ENCODE assay signal across 11 mouse cellular contexts in genomic region chr13:99541429-99542267, GRCm38 (mm10). TPM values are rescaled to one million over a fixed set of nuclear protein-coding genes. Genes with fewer than 3 reads are reported as not detected.
DNase-seq lines count a peak whose midpoint lies in the region; ATAC-seq and TF ChIP-seq lines count a peak whose summit lies in the region.
"Had no signal": no experiment of that assay in that cellular context is flagged by ENCODE, and none has a peak within 500 bp of the region (broad histone marks: within the 10 kb centered on the region; RNA-seq: fewer than 3 reads in every experiment).

No protein-coding gene starts in this region.

- intact Hi-C loops in heart, postnatal 36 days (cut with DNase I), result no loop called here
- intact Hi-C loops in gastrocnemius, postnatal 14 days (cut with DNase I; ENCODE audit: low total_unique reads), result no loop called here

- TF ChIP-seq CTCF in lung, embryonic 14.5 days (IDR thresholded peaks at IDR 0.05; ENCODE audit: low read depth), result no peak
- TF ChIP-seq CTCF in lung, adult 2 months (IDR thresholded peaks at IDR 0.05; ENCODE audit: insufficient read depth, low read length), result no peak

- H3K36me3 ChIP-seq in lung, embryonic 14.5 days (ENCODE audit: insufficient read depth), result no peaks in the 10 kb centered on the region
- H3K36me3 ChIP-seq in hindbrain, embryonic 13.5 days, result no peaks in the 10 kb centered on the region
- no peaks in the 10 kb centered on the region for H3K36me3 ChIP-seq in midbrain, embryonic 16.5 days (ENCODE audit: control insufficient read depth, insufficient read depth, low read length)

- H3K4me1 ChIP-seq in lung, embryonic 14.5 days (ENCODE audit: insufficient read depth), result 0 out of 2 replicates have a peak, but pooled peaks cover 2% of the 10 kb centered on the region
- peaks cover 8% of the 10 kb centered on the region for H3K4me1 ChIP-seq in lung, adult 2 months (ENCODE audit: control insufficient read depth, insufficient read depth, low read length)
- peaks cover 32% of the 10 kb centered on the region for H3K4me1 ChIP-seq in hindbrain, embryonic 13.5 days (replicated peaks)
- peaks cover 23% of the 10 kb centered on the region for H3K4me1 ChIP-seq in midbrain, embryonic 16.5 days (ENCODE audit: control insufficient read depth, insufficient read depth, low read length)

- 0 out of 2 replicates have a peak overlapping the region, but pooled peaks have one; percentile 6 for H3K4me3 ChIP-seq in lung, embryonic 14.5 days (ENCODE audit: low read depth, low read length)
- H3K4me3 ChIP-seq in lung, adult 2 months (replicated peaks; ENCODE audit: extremely low read depth, low read depth, low read length), result no peak overlapping the region
- H3K4me3 ChIP-seq in hindbrain, embryonic 13.5 days, result peak overlapping the region; percentile 22
- H3K4me3 ChIP-seq in midbrain, embryonic 16.5 days (ENCODE audit: low read depth, low read length), result peak overlapping the region; percentile 22
- H3K4me3 ChIP-seq: myocyte had no signal

- 16% methylated on average over 21 of the region's 21 CpGs for WGBS in lung, embryonic 14.5 days
- 29% methylated on average over 21 of the region's 21 CpGs for WGBS in lung, adult 2 months
- WGBS in hindbrain, embryonic 13.5 days, result 32% methylated on average over 21 of the region's 21 CpGs
- 16% methylated on average over 21 of the region's 21 CpGs for WGBS in midbrain, embryonic 16.5 days

- peak; percentile 31; the same call in 1 of the 2 replicates for ATAC-seq in lung, embryonic 14.5 days (ENCODE audit: insufficient read depth)
- ATAC-seq in hindbrain, embryonic 13.5 days (ENCODE audit: low FRiP score), result peak; percentile 86
- ATAC-seq in midbrain, embryonic 16.5 days, result peak; percentile 91
- ATAC-seq: inflammation-experienced regulatory T-cells, adult 6 months; Patski had no signal

- H3K27me3 ChIP-seq in lung, embryonic 14.5 days (ENCODE audit: insufficient read depth, low read length), result no peaks in the 10 kb centered on the region
- H3K27me3 ChIP-seq in hindbrain, embryonic 13.5 days, result no peaks in the 10 kb centered on the region
- no peaks in the 10 kb centered on the region for H3K27me3 ChIP-seq in midbrain, embryonic 16.5 days (ENCODE audit: control insufficient read depth, insufficient read depth, low read depth, low read length)

- peak; percentile 74 for DNase-seq in heart, adult 11 months
- DNase-seq in heart, postnatal 36 days, result no peak
- DNase-seq in lung, embryonic 14.5 days, result peak; percentile 22
- no peak for DNase-seq in lung, adult 2 months
- no peak for DNase-seq in gastrocnemius, postnatal 14 days
- no peak for DNase-seq in thymus, adult 18-20 months

- no peak for TF ChIP-seq POLR2A in lung, adult 2 months (IDR thresholded peaks at IDR 0.05; ENCODE audit: borderline replicate concordance, extremely low read depth, low read depth, low read length)

- no peak overlapping the region for H3K27ac ChIP-seq in lung, embryonic 14.5 days (ENCODE audit: low read depth)
- peak overlapping the region; percentile 31 for H3K27ac ChIP-seq in hindbrain, embryonic 13.5 days
- peak overlapping the region; percentile 19 for H3K27ac ChIP-seq in midbrain, embryonic 16.5 days (ENCODE audit: low read length)

- no peaks in the 10 kb centered on the region for H3K9me3 ChIP-seq in lung, embryonic 14.5 days (ENCODE audit: low read depth, low read length)
- H3K9me3 ChIP-seq in hindbrain, embryonic 13.5 days, result no peaks in the 10 kb centered on the region
- no peaks in the 10 kb centered on the region for H3K9me3 ChIP-seq in midbrain, embryonic 16.5 days (replicated peaks; ENCODE audit: control insufficient read depth, low read length, poor library complexity, severe bottlenecking)

- no peak overlapping the region for H3K9ac ChIP-seq in lung, embryonic 14.5 days
- H3K9ac ChIP-seq in hindbrain, embryonic 13.5 days, result peak overlapping the region; percentile 56; the same call in 1 of the 2 replicates
- H3K9ac ChIP-seq in midbrain, embryonic 16.5 days (ENCODE audit: low read depth, low read length), result peak overlapping the region; percentile 13; the same call in 1 of the 2 replicates

- peak overlapping the region; percentile 50 for H3K4me2 ChIP-seq in lung, embryonic 14.5 days
- peak overlapping the region; percentile 44 for H3K4me2 ChIP-seq in hindbrain, embryonic 13.5 days
- H3K4me2 ChIP-seq in midbrain, embryonic 16.5 days (ENCODE audit: low read length), result peak overlapping the region; percentile 45

RNA-seq across cellular contexts. Expression of gene Map1b, which starts 25.3 kb away (rescaled TPM):
- 10 to 100 TPM; 11.8 to 14.4 TPM for total RNA-seq in heart, postnatal 36 days (2021)
- polyA plus RNA-seq in lung, embryonic 14.5 days (2014; fragmentation: Nextera tagmentation; extraction: Ambion mirVana), result 72.2 and 73.3 TPM in 2 replicates
- polyA plus RNA-seq in lung, adult 2 months (2012; rRNA removed), result 2.3 and 4.1 TPM in 2 replicates
- polyA plus RNA-seq in hindbrain, embryonic 13.5 days (2015; fragmentation: Nextera tagmentation; extraction: Ambion mirVana), result 2,103 and 2,232 TPM in 2 replicates
- 1,966 and 2,233 TPM in 2 replicates for polyA plus RNA-seq in midbrain, embryonic 16.5 days (2015; fragmentation: Nextera tagmentation; extraction: Ambion mirVana)
- 10 to 100 TPM; 17.3 to 23.4 TPM for total RNA-seq in gastrocnemius, postnatal 14 days (2021)

Comparison
In these comparisons a context has a peak if more than half of its experiments do, and no peak if none do; other contexts are left out.
1. DNase-seq: peak in heart, adult 11 months (single experiment) and lung, embryonic 14.5 days (single experiment); none in heart, postnatal 36 days (0 of 2), lung, adult 2 months (single experiment), gastrocnemius, postnatal 14 days (single experiment) and thymus, adult 18-20 months (0 of 2).
2. ATAC-seq: peak in every context shown above with its lines; median percentile 91 in midbrain, embryonic 16.5 days; 86 in hindbrain, embryonic 13.5 days; 31 in lung, embryonic 14.5 days.
3. RNA of gene Map1b, which starts 25.3 kb away (polyA plus RNA-seq): 2,103 to 2,232 TPM in hindbrain, embryonic 13.5 days and 1,966 to 2,233 TPM in midbrain, embryonic 16.5 days; 72.2 to 73.3 TPM in lung, embryonic 14.5 days and 2.3 to 4.1 TPM in lung, adult 2 months; every median in the first group is over 10 times any median in the second.
4. Peak in every context shown above with its lines, with median percentiles within 50 percentile points of each other: H3K4me2 ChIP-seq.